Mouse (Mus musculus) intestine, postnatal 0 days (tissue): Measurements from ENCODE around the gene Nos3. TPM values are rescaled to one million over a fixed set of nuclear protein-coding genes. Genes with fewer than 3 reads are reported as not detected.

Experiments
- ATAC-seq: fragments of 200-750 bp; cut with Nextera tagmentation; 2 replicates; pipeline ENCODE4 v1.8.0; 2017; ENCODE audit warnings: mild to moderate bottlenecking, moderate TSS enrichment, moderate library complexity
- H3K27ac ChIP-seq: fragments of 300-500 bp; sonication (generic); 2 replicates; pipeline ENCODE4 v1.5.1; 2014; ENCODE audit warnings: mild to moderate bottlenecking, low read depth, low read length, moderate library complexity
- H3K27me3 ChIP-seq: fragments of 300-500 bp; sonication (generic); replicated peaks from 2 replicates; pipeline ENCODE4 v1.6.1; 2014; ENCODE audit warnings: low read length, mixed read lengths; ENCODE audit not compliant: control insufficient read depth, insufficient read depth
- H3K36me3 ChIP-seq: fragments of 300-500 bp; sonication (generic); 2 replicates; pipeline ENCODE4 v1.6.1; 2014; ENCODE audit warnings: mild to moderate bottlenecking, moderate library complexity; ENCODE audit not compliant: control insufficient read depth, insufficient read depth
- H3K4me1 ChIP-seq: fragments of 300-500 bp; sonication (generic); replicated peaks from 2 replicates; pipeline ENCODE4 v1.6.1; 2014; ENCODE audit warnings: antibody characterized with exemption, low read length, mixed read lengths; ENCODE audit not compliant: control insufficient read depth, insufficient read depth
- H3K4me2 ChIP-seq: fragments of 300-500 bp; sonication (generic); replicated peaks from 2 replicates; pipeline ENCODE4 v1.6.1; 2014; ENCODE audit warnings: low read depth, mild to moderate bottlenecking, moderate library complexity
- H3K4me3 ChIP-seq: fragments of 300-500 bp; sonication (generic); 2 replicates; pipeline ENCODE4 v1.5.1; 2014; ENCODE audit warnings: low read depth, low read length
- H3K9ac ChIP-seq: fragments of 300-500 bp; sonication (generic); 2 replicates; pipeline ENCODE4 v1.6.1; 2014; ENCODE audit warnings: mild to moderate bottlenecking, low read depth, low read length
- H3K9me3 ChIP-seq: fragments of 300-500 bp; sonication (generic); 2 replicates; pipeline ENCODE4 v1.6.1; 2016; ENCODE audit warnings: mixed run types; ENCODE audit not compliant: control insufficient read depth
- CTCF ChIP-seq: sonication (generic); IDR thresholded peaks from 2 replicates; pipeline ENCODE4 v1.5.1; 2016; ENCODE audit warnings: low read depth, mild to moderate bottlenecking, control low read depth, antibody characterized with exemption, moderate library complexity
- WGBS: fragments of 180-500 bp; shearing (Covaris S2); extraction: QIAGEN DNeasy Blood & Tissue Kit; methylation state at CpG from one replicate; pipeline ENCODE4 v1.1.7; 2014; 5-methylcytosine and 5-hydroxymethylcytosine counted together
- polyA plus RNA-seq: library from polyadenylated mRNA; unstranded; fragments of >200 nt; fragmentation: Nextera tagmentation; extraction: Ambion mirVana; gene quantifications from 2 replicates; pipeline ENCODE4 v1.2.1, GENCODE M21; 2015

Gene Nos3
- polyA plus RNA-seq, 1 experiment from 2014 or later: 3.5 TPM

DNA sequence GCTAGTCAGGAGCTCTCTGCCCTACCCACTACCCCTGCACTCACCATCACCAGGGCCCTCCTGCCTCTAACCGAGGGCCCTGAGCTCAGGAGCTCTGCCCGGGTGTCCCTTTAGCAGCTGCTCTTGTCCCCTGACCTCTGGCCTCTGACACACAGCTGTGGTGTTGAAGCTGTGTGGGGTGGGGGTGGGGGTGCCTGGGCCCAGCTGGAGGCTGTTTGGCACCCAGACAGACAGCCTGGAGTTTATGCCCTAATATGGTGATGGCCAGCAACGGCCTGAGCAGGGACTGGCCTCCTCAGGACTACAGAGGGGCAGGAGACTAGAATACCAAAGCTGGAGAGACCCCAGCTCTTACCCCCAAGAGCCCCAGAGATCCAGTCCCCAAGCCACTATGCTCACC is 29.9 kb upstream of the Nos3 start:
- 31% methylated on average over 3 of the region's 3 CpGs for WGBS

GRCm38 (mm10) chr5:24335888-24336511 is 28.6 kb upstream of the Nos3 start:
- H3K4me3 ChIP-seq: no peak overlapping the region
- no peaks in the 10 kb centered on the region for H3K27me3 ChIP-seq
- H3K4me2 ChIP-seq: no peak overlapping the region
- H3K27ac ChIP-seq: no peak overlapping the region
- peak; percentile 72 for ATAC-seq
- WGBS: 15% methylated on average over 3 of the region's 3 CpGs
- H3K4me1 ChIP-seq: 0 out of 2 replicates have a peak, but pooled peaks cover 3% of the 10 kb centered on the region
- no peak overlapping the region for H3K9ac ChIP-seq
- no peaks in the 10 kb centered on the region for H3K9me3 ChIP-seq
- H3K36me3 ChIP-seq: no peaks in the 10 kb centered on the region; the same call in 1 of the 2 replicates
- TF ChIP-seq CTCF: peak; percentile 85

More for the DNA sequence above, 29.9 kb upstream of the Nos3 start:
- Histone ChIP-seq H3K9ac (no peak overlapping the region), H3K4me1 (0 out of 2 replicates have a peak, but pooled peaks cover 3% of the 10 kb centered on the region), H3K4me3 (no peak overlapping the region), H3K9me3 (no peaks in the 10 kb centered on the region), H3K36me3 (no peaks in the 10 kb centered on the region; the same call in 1 of the 2 replicates), H3K27me3 (no peaks in the 10 kb centered on the region), H3K27ac (no peak overlapping the region), H3K4me2 (no peak overlapping the region)
- no peak for TF ChIP-seq CTCF
- no peak for ATAC-seq

DNA sequence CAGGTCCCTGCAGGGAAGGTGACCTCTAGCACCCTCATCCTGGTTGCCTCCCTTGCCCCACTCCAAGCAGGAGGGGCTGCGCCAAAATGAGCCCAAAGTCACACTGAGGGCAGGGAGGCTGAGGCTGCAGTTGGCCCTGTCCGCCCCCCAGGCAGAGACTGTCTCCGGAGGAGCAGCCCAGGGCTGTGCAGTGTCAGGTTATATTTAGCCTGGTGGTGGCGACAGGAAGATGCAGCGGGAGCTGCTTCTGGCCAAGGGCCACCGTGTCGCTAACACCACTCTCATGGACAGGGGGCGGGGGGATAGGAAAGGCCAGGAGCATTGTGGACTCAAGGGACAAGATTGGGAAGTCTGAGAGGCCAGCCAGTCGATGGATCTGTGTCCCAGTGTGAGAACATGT is 27.2 kb upstream of the Nos3 start:
- Histone ChIP-seq H3K4me1 (0 out of 2 replicates have a peak, but pooled peaks cover 3% of the 10 kb centered on the region), H3K9ac (no peak overlapping the region), H3K4me3 (no peak overlapping the region), H3K4me2 (no peak overlapping the region), H3K36me3 (no peaks in the 10 kb centered on the region), H3K9me3 (no peaks in the 10 kb centered on the region), H3K27me3 (no peaks in the 10 kb centered on the region), H3K27ac (no peak overlapping the region)
- ATAC-seq: no peak
- peak; percentile 30; the same call in 1 of the 2 replicates for TF ChIP-seq CTCF
- 43% methylated on average over 9 of the region's 9 CpGs for WGBS

GRCm38 (mm10) chr5:24337821-24338220 is 26.8 kb upstream of the Nos3 start:
- H3K4me3 ChIP-seq: no peak overlapping the region
- WGBS: 54% methylated on average over 2 of the region's 2 CpGs
- no peaks in the 10 kb centered on the region for H3K36me3 ChIP-seq
- H3K9ac ChIP-seq: no peak overlapping the region
- 0 out of 2 replicates have a peak, but pooled peaks cover 3% of the 10 kb centered on the region for H3K4me1 ChIP-seq
- no peak for ATAC-seq
- H3K27me3 ChIP-seq: no peaks in the 10 kb centered on the region
- H3K27ac ChIP-seq: no peak overlapping the region
- TF ChIP-seq CTCF: no peak
- H3K9me3 ChIP-seq: no peaks in the 10 kb centered on the region
- no peak overlapping the region for H3K4me2 ChIP-seq

DNA sequence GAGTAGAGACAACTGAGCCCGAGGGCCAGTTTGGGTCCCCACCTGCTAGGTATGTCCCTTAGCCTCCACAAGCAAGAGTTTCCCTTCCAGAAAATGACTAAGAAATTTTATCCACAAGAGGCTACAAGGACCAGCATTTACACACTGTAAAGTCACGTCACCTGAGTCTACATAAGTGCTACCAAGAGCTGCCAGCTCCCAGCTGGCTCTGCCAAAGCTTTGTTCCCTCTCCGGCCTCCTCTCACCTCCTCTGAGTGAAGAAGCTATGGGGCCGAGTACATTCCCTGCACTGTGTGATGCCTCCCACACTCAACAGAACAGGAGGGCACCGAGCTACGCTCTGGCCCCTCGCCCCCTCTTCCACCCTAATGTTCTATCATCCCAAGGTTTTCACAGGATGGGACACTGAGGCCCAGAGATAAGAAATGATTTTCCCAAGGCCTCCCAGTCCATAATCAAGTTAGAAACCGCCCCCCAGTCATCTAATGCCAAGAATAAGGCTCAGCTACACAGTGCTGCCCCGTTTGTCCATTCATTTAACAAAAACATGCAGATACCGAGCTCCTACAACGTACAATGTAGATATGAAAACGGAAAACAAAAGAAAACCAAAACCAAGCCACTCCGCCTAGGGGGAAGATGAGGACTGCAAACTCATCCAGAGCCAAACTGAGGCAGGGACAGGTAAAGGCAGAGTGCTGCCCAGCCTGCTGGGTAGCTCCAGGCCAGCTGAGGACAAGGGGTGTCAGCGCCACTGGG is 22.2 kb upstream of the Nos3 start:
- ATAC-seq: no peak
- WGBS: 71% methylated on average over 14 of the region's 14 CpGs
- Histone ChIP-seq H3K9ac (no peak overlapping the region), H3K27ac (no peak overlapping the region), H3K4me3 (no peak overlapping the region), H3K4me1 (no peaks in the 10 kb centered on the region), H3K9me3 (no peaks in the 10 kb centered on the region), H3K36me3 (no peaks in the 10 kb centered on the region), H3K27me3 (no peaks in the 10 kb centered on the region), H3K4me2 (no peak overlapping the region)
- no peak for TF ChIP-seq CTCF

- H3K9me3 ChIP-seq: no peaks in the 10 kb centered on the region
- H3K9ac ChIP-seq: no peak overlapping the region
These were observed 21.6 kb upstream of the Nos3 start for GRCm38 (mm10) chr5:24342966-24343365.

More at GRCm38 (mm10) chr5:24342966-24343365, 21.6 kb upstream of the Nos3 start:
- 39% methylated on average over 8 of the region's 8 CpGs for WGBS
- no peak overlapping the region for H3K4me2 ChIP-seq
- TF ChIP-seq CTCF: no peak
- no peak overlapping the region for H3K4me3 ChIP-seq
- no peaks in the 10 kb centered on the region for H3K27me3 ChIP-seq
- ATAC-seq: no peak
- no peaks in the 10 kb centered on the region for H3K4me1 ChIP-seq
- no peak overlapping the region for H3K27ac ChIP-seq
- H3K36me3 ChIP-seq: no peaks in the 10 kb centered on the region
